Mouse (Mus musculus) forebrain, embryonic 14.5 days (tissue): ENCODE measurements around the gene Aph1a. TPM values are rescaled to one million over a fixed set of nuclear protein-coding genes. Genes with fewer than 3 reads are reported as not detected.

Experiments used
- ATAC-seq: fragments of 200-750 bp; cut with Nextera tagmentation; 2 replicates; pipeline ENCODE4 v1.8.0; 2017; ENCODE audit warnings: mild to moderate bottlenecking, moderate library complexity
- DNase-seq: peaks from one replicate; pipeline ENCODE4 v3.0.0-alpha.2; 2015; ENCODE audit warnings: low spot score
- H3K27ac ChIP-seq: fragments of 300-500 bp; sonication (generic); 2 replicates; pipeline ENCODE4 v1.5.1; 2014; ENCODE audit warnings: low read depth, mild to moderate bottlenecking, control low read depth, low read length, moderate library complexity
- H3K27me3 ChIP-seq: fragments of 300-500 bp; sonication (generic); replicated peaks from 2 replicates; pipeline ENCODE4 v1.6.1; 2014; ENCODE audit warnings: low read length, control low read depth, mixed read lengths; ENCODE audit not compliant: control insufficient read depth, insufficient read depth
- H3K36me3 ChIP-seq: fragments of 300-500 bp; sonication (generic); 2 replicates; pipeline ENCODE4 v1.6.1; 2014; ENCODE audit warnings: low read length, control low read depth; ENCODE audit not compliant: control insufficient read depth, insufficient read depth
- H3K4me1 ChIP-seq: fragments of 300-500 bp; sonication (generic); 2 replicates; pipeline ENCODE4 v1.6.1; 2014; ENCODE audit warnings: antibody characterized with exemption, low read length, control low read depth; ENCODE audit not compliant: control insufficient read depth, insufficient read depth
- H3K4me2 ChIP-seq: fragments of 300-500 bp; sonication (generic); 2 replicates; pipeline ENCODE4 v1.6.1; 2014; ENCODE audit warnings: mild to moderate bottlenecking, control low read depth, low read length
- H3K4me3 ChIP-seq: fragments of 300-500 bp; sonication (generic); 2 replicates; pipeline ENCODE4 v1.5.1; 2014; ENCODE audit warnings: low read depth, low read length, control low read depth
- H3K9ac ChIP-seq: fragments of 300-500 bp; sonication (generic); 2 replicates; pipeline ENCODE4 v1.6.1; 2014; ENCODE audit warnings: mild to moderate bottlenecking, low read length, control low read depth, moderate library complexity
- H3K9me3 ChIP-seq: fragments of 300-500 bp; sonication (generic); replicated peaks from 2 replicates; pipeline ENCODE4 v1.6.1; 2016; ENCODE audit warnings: low read length, control low read depth, mixed read lengths; ENCODE audit not compliant: control insufficient read depth
- WGBS: fragments of 180-500 bp; shearing (Covaris S2); extraction: QIAGEN DNeasy Blood & Tissue Kit; methylation state at CpG from one replicate; pipeline ENCODE4 v1.1.7; 2014; 5-methylcytosine and 5-hydroxymethylcytosine counted together
- polyA plus RNA-seq: library from polyadenylated mRNA; unstranded; fragments of >200 nt; fragmentation: Nextera tagmentation; extraction: Ambion mirVana; gene quantifications from 2 replicates; pipeline ENCODE4 v1.2.1, GENCODE M21; 2014

Gene Aph1a
- polyA plus RNA-seq, 1 experiment from 2014 or later: 51.7 TPM

- Histone ChIP-seq H3K27ac (no peak overlapping the region), H3K36me3 (no peaks in the 10 kb centered on the region), H3K4me3 (peak overlapping the region; percentile 32), H3K4me1 (peaks cover 14% of the 10 kb centered on the region), H3K9ac (peak overlapping the region; percentile 59), H3K27me3 (no peaks in the 10 kb centered on the region), H3K9me3 (no peaks in the 10 kb centered on the region), H3K4me2 (peak overlapping the region; percentile 72)
- ATAC-seq: 0 out of 2 replicates have a peak, but pooled peaks have one; percentile 19
- DNase-seq: no peak
- WGBS: 2% methylated on average over 15 of the region's 15 CpGs
These were observed 10.2 kb downstream of the Aph1a start for GRCm38 (mm10) chr3:95903753-95904502.

GRCm38 (mm10) chr3:95904568-95904967 lies 10.8 kb downstream of the Aph1a start, which contains the start of gene Car14:
Gene Car14 (minus strand): TSS chr3:95904691.
- no peaks in the 10 kb centered on the region for H3K9me3 ChIP-seq
- peak within 1 kb of the TSS; percentile 72 for H3K4me2 ChIP-seq
- H3K36me3 ChIP-seq: no peaks in the 10 kb centered on the region
- DNase-seq (no peak), ATAC-seq (peak; percentile 40; the same call in 1 of the 2 replicates)
- H3K9ac ChIP-seq: peak within 1 kb of the TSS; percentile 59
- peaks cover 14% of the 10 kb centered on the region for H3K4me1 ChIP-seq
- H3K4me3 ChIP-seq: peak within 1 kb of the TSS; percentile 32
- H3K27me3 ChIP-seq: no peaks in the 10 kb centered on the region
- WGBS: under 1% methylated on average over 15 of the region's 15 CpGs
- peak within 1 kb of the TSS; percentile 33; the same call in 1 of the 2 replicates for H3K27ac ChIP-seq

GRCm38 (mm10) chr3:95905146-95905939 lies 11.6 kb downstream of the Aph1a start:
- under 1% methylated on average over 18 of the region's 18 CpGs for WGBS

GRCm38 (mm10) chr3:95905940-95906492 lies 12.2 kb downstream of the Aph1a start:
- 0% methylated on average over 12 of the region's 12 CpGs for WGBS
- H3K27ac ChIP-seq: no peak overlapping the region
- ATAC-seq (0 out of 2 replicates have a peak, but pooled peaks have one; percentile 36), DNase-seq (peak; percentile 72)
- no peaks in the 10 kb centered on the region for H3K27me3 ChIP-seq
- peaks cover 14% of the 10 kb centered on the region for H3K4me1 ChIP-seq
- H3K4me3 ChIP-seq: peak overlapping the region; percentile 32
- peak overlapping the region; percentile 72 for H3K4me2 ChIP-seq
- no peaks in the 10 kb centered on the region for H3K36me3 ChIP-seq
- H3K9ac ChIP-seq: peak overlapping the region; percentile 59; the same call in 1 of the 2 replicates
- no peaks in the 10 kb centered on the region for H3K9me3 ChIP-seq

More at GRCm38 (mm10) chr3:95905146-95905939, 11.6 kb downstream of the Aph1a start:
- peak; percentile 63 for DNase-seq
- H3K9me3 ChIP-seq: no peaks in the 10 kb centered on the region
- ATAC-seq: peak; percentile 56
- peak overlapping the region; percentile 59 for H3K9ac ChIP-seq
- peaks cover 14% of the 10 kb centered on the region for H3K4me1 ChIP-seq
- peak overlapping the region; percentile 72 for H3K4me2 ChIP-seq
- peak overlapping the region; percentile 33; the same call in 1 of the 2 replicates for H3K27ac ChIP-seq
- H3K27me3 ChIP-seq: no peaks in the 10 kb centered on the region
- H3K36me3 ChIP-seq: no peaks in the 10 kb centered on the region
- H3K4me3 ChIP-seq: peak overlapping the region; percentile 32

GRCm38 (mm10) chr3:95906860-95907259 lies 13.1 kb downstream of the Aph1a start:
- Histone ChIP-seq H3K36me3 (no peaks in the 10 kb centered on the region), H3K27me3 (no peaks in the 10 kb centered on the region), H3K9me3 (no peaks in the 10 kb centered on the region), H3K9ac (no peak overlapping the region), H3K4me2 (peak overlapping the region; percentile 72), H3K4me3 (peak overlapping the region; percentile 2; the same call in 1 of the 2 replicates), H3K27ac (no peak overlapping the region), H3K4me1 (peaks cover 14% of the 10 kb centered on the region)
- DNase-seq (peak; percentile 60), ATAC-seq (no peak)
- WGBS: under 1% methylated on average over 12 of the region's 12 CpGs

- 46% methylated on average over 4 of the region's 4 CpGs for WGBS
- Histone ChIP-seq H3K4me3 (no peak overlapping the region), H3K27me3 (no peaks in the 10 kb centered on the region), H3K9me3 (no peaks in the 10 kb centered on the region), H3K9ac (no peak overlapping the region), H3K4me2 (no peak overlapping the region), H3K27ac (no peak overlapping the region), H3K36me3 (no peaks in the 10 kb centered on the region), H3K4me1 (peaks cover 14% of the 10 kb centered on the region)
- ATAC-seq: no peak
- DNase-seq: no peak
These were observed 13.8 kb downstream of the Aph1a start for GRCm38 (mm10) chr3:95907613-95908012.

- no peaks in the 10 kb centered on the region for H3K27me3 ChIP-seq
- no peaks in the 10 kb centered on the region for H3K36me3 ChIP-seq
- no peaks in the 10 kb centered on the region for H3K4me1 ChIP-seq
- 92% methylated on average over 4 of the region's 4 CpGs for WGBS
- no peak overlapping the region for H3K27ac ChIP-seq
- DNase-seq (no peak), ATAC-seq (no peak)
- H3K9ac ChIP-seq: no peak overlapping the region
- H3K4me3 ChIP-seq: no peak overlapping the region
- H3K4me2 ChIP-seq: no peak overlapping the region
- H3K9me3 ChIP-seq: no peaks in the 10 kb centered on the region
These were observed 20.9 kb downstream of the Aph1a start for GRCm38 (mm10) chr3:95914706-95915105.

- DNase-seq (no peak), ATAC-seq (no peak)
- Histone ChIP-seq H3K4me2 (no peak overlapping the region), H3K27ac (no peak overlapping the region), H3K36me3 (no peaks in the 10 kb centered on the region), H3K4me1 (no peaks in the 10 kb centered on the region), H3K9me3 (no peaks in the 10 kb centered on the region), H3K27me3 (no peaks in the 10 kb centered on the region), H3K4me3 (no peak overlapping the region), H3K9ac (no peak overlapping the region)
- WGBS: 82% methylated on average over 7 of the region's 7 CpGs
These were observed 23.0 kb downstream of the Aph1a start for GRCm38 (mm10) chr3:95916760-95917159.
